Mouse (Mus musculus) lung, embryonic 14.5 days (tissue): ENCODE data around the gene Hsd11b2. TPM values are rescaled to one million over a fixed set of nuclear protein-coding genes. Genes with fewer than 3 reads are reported as not detected.

Experiments used
- ATAC-seq: fragments of 200-750 bp; cut with Nextera tagmentation; 2 replicates; pipeline ENCODE4 v1.8.0; 2017; ENCODE audit warnings: mild to moderate bottlenecking, moderate TSS enrichment, moderate library complexity; ENCODE audit not compliant: insufficient read depth
- DNase-seq: peaks from one replicate; pipeline ENCODE4 v3.0.0-alpha.2; 2015
- H3K27ac ChIP-seq: fragments of 300-500 bp; sonication (generic); 2 replicates; pipeline ENCODE4 v1.5.1; 2014; ENCODE audit warnings: low read depth, mild to moderate bottlenecking, moderate library complexity
- H3K27me3 ChIP-seq: fragments of 300-500 bp; sonication (generic); 2 replicates; pipeline ENCODE4 v1.6.1; 2014; ENCODE audit warnings: low read length, control low read depth; ENCODE audit not compliant: insufficient read depth
- H3K36me3 ChIP-seq: fragments of 300-500 bp; sonication (generic); 2 replicates; pipeline ENCODE4 v1.6.1; 2014; ENCODE audit warnings: control low read depth; ENCODE audit not compliant: insufficient read depth
- H3K4me1 ChIP-seq: fragments of 300-500 bp; sonication (generic); 2 replicates; pipeline ENCODE4 v1.6.1; 2014; ENCODE audit warnings: antibody characterized with exemption, control low read depth; ENCODE audit not compliant: insufficient read depth
- H3K4me2 ChIP-seq: fragments of 300-500 bp; sonication (generic); 2 replicates; pipeline ENCODE4 v1.6.1; 2014; ENCODE audit warnings: mild to moderate bottlenecking
- H3K4me3 ChIP-seq: fragments of 300-500 bp; sonication (generic); 2 replicates; pipeline ENCODE4 v1.5.1; 2014; ENCODE audit warnings: low read depth, low read length
- H3K9ac ChIP-seq: fragments of 300-500 bp; sonication (generic); 2 replicates; pipeline ENCODE4 v1.6.1; 2014
- H3K9me3 ChIP-seq: fragments of 300-500 bp; sonication (generic); 2 replicates; pipeline ENCODE4 v1.6.1; 2016; ENCODE audit warnings: low read depth, low read length, control low read depth
- CTCF ChIP-seq: IDR thresholded peaks from 2 replicates; pipeline ENCODE4 v1.5.1; 2016; ENCODE audit warnings: antibody characterized with exemption, low read depth
- WGBS: fragments of 180-500 bp; shearing (Covaris S2); extraction: QIAGEN DNeasy Blood & Tissue Kit; methylation state at CpG from one replicate; pipeline ENCODE4 v1.1.7; 2014; 5-methylcytosine and 5-hydroxymethylcytosine counted together
- polyA plus RNA-seq: library from polyadenylated mRNA; unstranded; fragments of >200 nt; fragmentation: Nextera tagmentation; extraction: Ambion mirVana; gene quantifications from 2 replicates; pipeline ENCODE4 v1.2.1, GENCODE M21; 2014

Gene Hsd11b2
- polyA plus RNA-seq, 1 experiment from 2014 or later: 5.9 TPM

- no peaks in the 10 kb centered on the region for H3K27me3 ChIP-seq
- no peak overlapping the region for H3K27ac ChIP-seq
- H3K36me3 ChIP-seq: peaks cover 16% of the 10 kb centered on the region
- 40% methylated on average over 2 of the region's 2 CpGs for WGBS
- no peaks in the 10 kb centered on the region for H3K4me1 ChIP-seq
- H3K4me2 ChIP-seq: no peak overlapping the region
- peak; percentile 61 for ATAC-seq
- no peak overlapping the region for H3K9ac ChIP-seq
- peak; percentile 84 for DNase-seq
- H3K4me3 ChIP-seq: no peak overlapping the region
- TF ChIP-seq CTCF: peak; percentile 83
- H3K9me3 ChIP-seq: no peaks in the 10 kb centered on the region
Observed at GRCm38 (mm10) chr8:105484392-105484791, 34.2 kb upstream of the Hsd11b2 start.

GRCm38 (mm10) chr8:105488082-105488481 is 30.5 kb upstream of the Hsd11b2 start:
- Histone ChIP-seq H3K27ac (no peak overlapping the region), H3K9ac (no peak overlapping the region), H3K4me1 (0 out of 2 replicates have a peak, but pooled peaks cover 3% of the 10 kb centered on the region), H3K9me3 (no peaks in the 10 kb centered on the region), H3K4me3 (no peak overlapping the region), H3K4me2 (no peak overlapping the region), H3K36me3 (peaks cover 6% of the 10 kb centered on the region), H3K27me3 (no peaks in the 10 kb centered on the region)
- no peak for TF ChIP-seq CTCF
- no peak for DNase-seq
- no peak for ATAC-seq
- WGBS: 52% methylated on average over 3 of the region's 3 CpGs

GRCm38 (mm10) chr8:105489281-105489680 is 29.3 kb upstream of the Hsd11b2 start:
- Histone ChIP-seq H3K9ac (no peak overlapping the region), H3K27me3 (no peaks in the 10 kb centered on the region), H3K4me2 (no peak overlapping the region), H3K9me3 (no peaks in the 10 kb centered on the region), H3K27ac (no peak overlapping the region), H3K36me3 (peaks cover 6% of the 10 kb centered on the region; the same call in 1 of the 2 replicates), H3K4me3 (no peak overlapping the region), H3K4me1 (0 out of 2 replicates have a peak, but pooled peaks cover 3% of the 10 kb centered on the region)
- 41% methylated on average over 1 of the region's 1 CpGs for WGBS
- no peak for TF ChIP-seq CTCF
- DNase-seq: no peak
- ATAC-seq: no peak

- Histone ChIP-seq H3K4me1 (peaks cover 13% of the 10 kb centered on the region), H3K36me3 (no peaks in the 10 kb centered on the region), H3K27ac (peak overlapping the region; percentile 64), H3K9ac (no peak overlapping the region), H3K27me3 (no peaks in the 10 kb centered on the region), H3K9me3 (no peaks in the 10 kb centered on the region), H3K4me3 (no peak overlapping the region), H3K4me2 (no peak overlapping the region)
- ATAC-seq (no peak), DNase-seq (peak; percentile 63)
- no peak for TF ChIP-seq CTCF
- 16% methylated on average over 3 of the region's 3 CpGs for WGBS
Observed at GRCm38 (mm10) chr8:105493495-105493894, 25.1 kb upstream of the Hsd11b2 start.

GRCm38 (mm10) chr8:105494566-105494965 is 24.0 kb upstream of the Hsd11b2 start:
- ATAC-seq: no peak
- Histone ChIP-seq H3K9ac (no peak overlapping the region), H3K27ac (peak overlapping the region; percentile 85), H3K9me3 (no peaks in the 10 kb centered on the region), H3K4me3 (no peak overlapping the region), H3K36me3 (no peaks in the 10 kb centered on the region), H3K27me3 (no peaks in the 10 kb centered on the region), H3K4me2 (peak overlapping the region; percentile 86), H3K4me1 (peaks cover 13% of the 10 kb centered on the region)
- 57% methylated on average over 3 of the region's 3 CpGs for WGBS
- peak; percentile 76 for DNase-seq
- TF ChIP-seq CTCF: no peak

DNA sequence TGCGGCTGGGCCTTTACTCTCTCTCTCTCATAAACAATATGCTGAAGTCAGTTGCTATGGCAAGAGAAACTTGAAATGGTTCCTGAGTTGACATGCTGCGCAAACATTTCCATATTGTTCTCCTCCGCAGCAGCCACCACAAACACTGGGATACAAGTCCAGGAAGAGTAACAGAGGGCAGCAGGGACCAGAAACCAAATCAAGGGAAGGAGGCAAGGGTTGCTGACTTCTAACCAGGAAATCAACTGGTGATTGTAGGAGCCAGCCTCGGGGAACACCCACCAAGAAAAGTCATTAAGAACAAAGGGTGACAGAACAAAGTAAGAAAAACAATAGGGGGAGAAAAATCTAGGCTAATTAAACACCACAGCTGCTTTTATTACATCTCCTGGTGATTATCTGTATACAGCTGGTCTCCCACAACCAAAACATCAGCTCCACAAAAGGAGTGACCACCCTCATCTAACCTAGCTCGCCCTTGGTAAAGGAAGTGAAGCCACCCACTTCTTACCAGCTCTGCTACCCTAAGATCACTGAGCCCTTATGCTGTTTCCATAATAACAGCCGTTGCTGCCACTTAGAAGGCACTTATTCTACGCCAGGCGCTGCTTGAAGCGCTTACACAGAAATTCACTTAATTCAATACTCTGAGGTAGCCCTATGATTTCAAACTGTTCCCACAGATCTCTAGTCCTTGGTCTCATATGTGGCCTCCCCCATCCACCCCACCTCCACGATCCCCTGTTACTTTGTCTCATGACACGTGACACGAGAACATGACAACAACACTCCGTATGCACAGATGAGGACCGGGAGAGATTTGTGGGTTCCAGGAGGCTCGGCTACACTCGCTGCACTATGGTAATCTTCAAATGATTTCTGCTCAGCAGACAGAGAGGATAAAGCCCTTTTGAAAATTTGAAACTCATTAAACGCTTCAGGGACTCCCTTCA is 22.9 kb upstream of the Hsd11b2 start:
- H3K4me1 ChIP-seq: peaks cover 13% of the 10 kb centered on the region
- peak overlapping the region; percentile 86 for H3K4me2 ChIP-seq
- H3K9me3 ChIP-seq: no peaks in the 10 kb centered on the region
- H3K27ac ChIP-seq: peak overlapping the region; percentile 85
- peak overlapping the region; percentile 82 for H3K4me3 ChIP-seq
- no peak for TF ChIP-seq CTCF
- peak; percentile 31 for DNase-seq
- H3K9ac ChIP-seq: peak overlapping the region; percentile 92
- ATAC-seq: peak; percentile 19; the same call in 1 of the 2 replicates
- 26% methylated on average over 17 of the region's 17 CpGs for WGBS
- H3K36me3 ChIP-seq: no peaks in the 10 kb centered on the region
- H3K27me3 ChIP-seq: no peaks in the 10 kb centered on the region

- ATAC-seq: peak; percentile 82
- peak within 1 kb of the TSS; percentile 82 for H3K4me3 ChIP-seq
- H3K36me3 ChIP-seq: no peaks in the 10 kb centered on the region
- H3K27ac ChIP-seq: peak within 1 kb of the TSS; percentile 85
- H3K4me1 ChIP-seq: peaks cover 13% of the 10 kb centered on the region
- DNase-seq: peak; percentile 95
- no peaks in the 10 kb centered on the region for H3K27me3 ChIP-seq
- peak; percentile 64 for TF ChIP-seq CTCF
- H3K4me2 ChIP-seq: peak within 1 kb of the TSS; percentile 86
- 1% methylated on average over 68 of the region's 68 CpGs for WGBS
- H3K9ac ChIP-seq: peak within 1 kb of the TSS; percentile 92
- no peaks in the 10 kb centered on the region for H3K9me3 ChIP-seq
Observed at GRCm38 (mm10) chr8:105496439-105497180, 21.9 kb upstream of the Hsd11b2 start, which contains the start of gene Zdhhc1. Gene Zdhhc1, minus strand, starts transcription at chr8:105496902.
